8 mouse cellular contexts compared by ENCODE assay signal in genomic region chr8:71670621-71671548, GRCm38 (mm10). TPM values are rescaled to one million over a fixed set of nuclear protein-coding genes. Genes with fewer than 3 reads are reported as not detected.
DNase-seq lines count a peak whose midpoint lies in the region; ATAC-seq and TF ChIP-seq lines count a peak whose summit lies in the region.

No protein-coding gene starts in this region.

- DNase-seq in lung, postnatal 0 days (ENCODE audit: low spot score), result no peak
- no peak for DNase-seq in lung, postnatal 25 days (ENCODE audit: low spot score)
- DNase-seq in cerebellum, adult 8-10 months, result peak; percentile 79
- DNase-seq in frontal cortex, adult 2 months (ENCODE audit: extremely low spot score in 1 of 2, low spot score in 1 of 2), result peak; percentile 54 to 79
- peak; percentile 52 for DNase-seq in kidney, postnatal 14 days
- DNase-seq in right cerebral cortex, postnatal 25 days, result peak; percentile 73
- DNase-seq in c-Kit-positive CD71-positive TER-119-positive erythroid progenitor cells, embryonic 14.5 days (ENCODE audit: low spot score), result no peak

- H3K27me3 ChIP-seq in lung, postnatal 0 days (replicated peaks; ENCODE audit: insufficient read depth, low read length), result 0 out of 2 replicates have a peak, but pooled peaks cover 12% of the 10 kb centered on the region
- H3K27me3 ChIP-seq in liver, embryonic 15.5 days, result peaks cover 57% of the 10 kb centered on the region

- no peak overlapping the region for H3K27ac ChIP-seq in lung, postnatal 0 days (ENCODE audit: low read length)
- H3K27ac ChIP-seq in liver, embryonic 15.5 days (replicated peaks), result no peak overlapping the region

- H3K4me3 ChIP-seq in lung, postnatal 0 days (ENCODE audit: low read depth, low read length), result peak overlapping the region; percentile 39
- peak overlapping the region; percentile 56 for H3K4me3 ChIP-seq in liver, embryonic 15.5 days (replicated peaks)

- H3K36me3 ChIP-seq in lung, postnatal 0 days (ENCODE audit: insufficient read depth, low read length), result no peaks in the 10 kb centered on the region
- no peaks in the 10 kb centered on the region for H3K36me3 ChIP-seq in liver, embryonic 15.5 days (replicated peaks)

- peak overlapping the region; percentile 77 for H3K4me2 ChIP-seq in lung, postnatal 0 days (replicated peaks; ENCODE audit: low read depth, low read length)
- H3K4me2 ChIP-seq in liver, embryonic 15.5 days, result peak overlapping the region; percentile 85

- H3K4me1 ChIP-seq in lung, postnatal 0 days (ENCODE audit: insufficient read depth, low read depth, low read length), result peaks cover 19% of the 10 kb centered on the region
- peaks cover 30% of the 10 kb centered on the region for H3K4me1 ChIP-seq in liver, embryonic 15.5 days (replicated peaks)

- no peak for TF ChIP-seq CTCF in lung, postnatal 0 days (IDR thresholded peaks at IDR 0.05)

- H3K9me3 ChIP-seq in lung, postnatal 0 days (ENCODE audit: low read length), result no peaks in the 10 kb centered on the region
- H3K9me3 ChIP-seq in liver, embryonic 15.5 days (replicated peaks), result no peaks in the 10 kb centered on the region

- ATAC-seq in lung, postnatal 0 days, result peak; percentile 16
- 0 out of 2 replicates have a peak, but pooled peaks have one; percentile 3 for ATAC-seq in liver, embryonic 15.5 days (ENCODE audit: insufficient read depth)

- TF ChIP-seq EP300 in lung, postnatal 0 days (IDR thresholded peaks at IDR 0.05), result no peak

- H3K9ac ChIP-seq in lung, postnatal 0 days (replicated peaks; ENCODE audit: low read depth), result no peak overlapping the region
- no peak overlapping the region for H3K9ac ChIP-seq in liver, embryonic 15.5 days

- 2% methylated on average over 47 of the region's 64 CpGs for WGBS in lung, postnatal 0 days
- 1% methylated on average over 61 of the region's 64 CpGs for whole genome bisulfite sequencing in liver, embryonic 15.5 days (ENCODE audit: insufficient replicate concordance)

RNA-seq across cellular contexts. Expression of gene Unc13a, which starts 0.7 kb away (rescaled TPM):
- polyA plus RNA-seq in lung, postnatal 0 days (2015; fragmentation: Nextera tagmentation; extraction: Ambion mirVana), result 0.35 and 0.46 TPM in 2 replicates
- polyA plus RNA-seq in frontal cortex, adult 2 months (2012; rRNA removed), result 172 and 176 TPM in 2 replicates
- 0.16 and 0.20 TPM in 2 replicates for polyA plus RNA-seq in liver, embryonic 15.5 days (2015; fragmentation: Nextera tagmentation; extraction: Ambion mirVana)

RNA-seq across cellular contexts. Expression of gene Jak3, which starts 5.2 kb away (rescaled TPM):
- polyA plus RNA-seq in lung, postnatal 0 days (2015; fragmentation: Nextera tagmentation; extraction: Ambion mirVana), result 7.7 and 10.0 TPM in 2 replicates
- 5.6 and 5.7 TPM in 2 replicates for polyA plus RNA-seq in frontal cortex, adult 2 months (2012; rRNA removed)
- 6.4 and 6.9 TPM in 2 replicates for polyA plus RNA-seq in liver, embryonic 15.5 days (2015; fragmentation: Nextera tagmentation; extraction: Ambion mirVana)

RNA-seq across cellular contexts. Expression of gene Insl3, which starts 18.1 kb away (rescaled TPM):
- 2.9 and 3.9 TPM in 2 replicates for polyA plus RNA-seq in lung, postnatal 0 days (2015; fragmentation: Nextera tagmentation; extraction: Ambion mirVana)
- polyA plus RNA-seq in frontal cortex, adult 2 months (2012; rRNA removed), result 1.4 and 1.8 TPM in 2 replicates
- polyA plus RNA-seq in liver, embryonic 15.5 days (2015; fragmentation: Nextera tagmentation; extraction: Ambion mirVana), result 2.2 and 3.0 TPM in 2 replicates

RNA-seq across cellular contexts. Expression of gene B3gnt3, which starts 30.7 kb away (rescaled TPM):
- polyA plus RNA-seq in lung, postnatal 0 days (2015; fragmentation: Nextera tagmentation; extraction: Ambion mirVana), result 11.7 and 12.1 TPM in 2 replicates
- 0.71 and 1.0 TPM in 2 replicates for polyA plus RNA-seq in frontal cortex, adult 2 months (2012; rRNA removed)
- 4.1 and 5.2 TPM in 2 replicates for polyA plus RNA-seq in liver, embryonic 15.5 days (2015; fragmentation: Nextera tagmentation; extraction: Ambion mirVana)

RNA-seq across cellular contexts. Expression of gene Fcho1, which starts 54.6 kb away (rescaled TPM):
- polyA plus RNA-seq in lung, postnatal 0 days (2015; fragmentation: Nextera tagmentation; extraction: Ambion mirVana), result 1.4 and 1.8 TPM in 2 replicates
- polyA plus RNA-seq in frontal cortex, adult 2 months (2012; rRNA removed), result 201 and 208 TPM in 2 replicates
- 23.0 and 25.0 TPM in 2 replicates for polyA plus RNA-seq in liver, embryonic 15.5 days (2015; fragmentation: Nextera tagmentation; extraction: Ambion mirVana)

Comparison
In these comparisons a context has a peak if more than half of its experiments do, and no peak if none do; other contexts are left out.
1. DNase-seq: peak in cerebellum, adult 8-10 months (single experiment), frontal cortex, adult 2 months (2 of 2), kidney, postnatal 14 days (single experiment) and right cerebral cortex, postnatal 25 days (single experiment); none in lung, postnatal 0 days (single experiment), lung, postnatal 25 days (single experiment) and c-Kit-positive CD71-positive TER-119-positive erythroid progenitor cells, embryonic 14.5 days (single experiment).
2. RNA of gene Unc13a, which starts 0.7 kb away (polyA plus RNA-seq): 172 to 176 TPM in frontal cortex, adult 2 months; 0.35 to 0.46 TPM in lung, postnatal 0 days and 0.16 to 0.20 TPM in liver, embryonic 15.5 days; every median in the first group is over 100 times any median in the second.